ENCODE assay signal across 9 mouse cellular contexts in the genomic region with DNA sequence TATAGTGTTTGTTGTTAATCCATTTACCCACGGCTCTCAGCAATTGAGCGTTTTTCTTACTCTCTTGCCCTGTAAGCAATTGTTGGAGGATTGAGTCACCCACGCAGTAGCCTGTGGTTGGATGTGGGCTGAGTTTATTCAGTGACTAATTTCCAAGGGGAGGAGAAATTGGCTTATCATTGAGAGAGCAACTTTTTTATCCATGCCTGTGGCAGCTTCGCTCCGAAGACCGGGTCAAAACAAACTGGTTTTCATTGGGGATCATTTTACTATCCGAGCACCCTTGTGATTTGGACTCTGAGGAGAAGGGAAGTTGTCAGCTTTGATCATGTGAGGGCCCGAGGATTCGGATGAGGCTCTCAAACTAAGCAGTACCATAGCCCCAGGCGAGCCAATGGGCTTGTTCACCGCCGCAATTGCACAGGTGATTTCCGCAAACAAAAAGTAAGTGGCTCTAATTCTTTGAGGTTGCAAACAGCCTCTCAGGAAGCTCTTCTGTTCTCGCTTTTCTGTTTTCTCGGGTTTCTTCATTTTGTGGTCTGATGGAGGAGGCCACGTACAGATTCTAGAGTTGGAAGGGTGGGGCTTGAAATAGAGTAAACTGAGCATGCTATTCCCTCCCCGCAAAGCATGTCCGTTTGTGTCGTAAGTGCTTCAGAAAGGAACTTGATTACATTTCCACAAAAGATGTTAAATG.
DNase-seq lines count a peak whose midpoint lies in the region; ATAC-seq lines count a peak whose summit lies in the region.
"Had no signal": no experiment of that assay in that cellular context is flagged by ENCODE, and none has a peak within 500 bp of the region (broad histone marks: within the 10 kb centered on the region; RNA-seq: fewer than 3 reads in every experiment).

No protein-coding gene starts in this region.

- no peaks in the 10 kb centered on the region for H3K9me3 ChIP-seq in forebrain, embryonic 10.5 days
- H3K9me3 ChIP-seq in forebrain, embryonic 11.5 days (ENCODE audit: control insufficient read depth, low read length), result no peaks in the 10 kb centered on the region

- no peak for DNase-seq in forebrain, embryonic 10.5 days (ENCODE audit: extremely low spot score, low spot score)
- no peak for DNase-seq in forebrain, embryonic 11.5 days (ENCODE audit: low spot score)
- DNase-seq in NIH3T3 (ENCODE audit: low read depth), result peak; percentile 73
- peak; percentile 51 for DNase-seq in kidney, adult 11 months
- DNase-seq in lung, postnatal 10 days, result peak; percentile 11
- DNase-seq in thymus, postnatal 4 days, result no peak
- no peak for DNase-seq in gastrocnemius, adult 18-20 months (ENCODE audit: low spot score)
- DNase-seq in gastrocnemius, postnatal 25 days, result no peak
- DNase-seq: right cerebral cortex, postnatal 25 days had no signal

- no peaks in the 10 kb centered on the region for H3K36me3 ChIP-seq in forebrain, embryonic 10.5 days (replicated peaks)
- H3K36me3 ChIP-seq in forebrain, embryonic 11.5 days (ENCODE audit: control insufficient read depth, insufficient read depth, low read length), result no peaks in the 10 kb centered on the region

- 70% methylated on average over 19 of the region's 19 CpGs for WGBS in forebrain, embryonic 10.5 days
- WGBS in forebrain, embryonic 11.5 days, result 79% methylated on average over 19 of the region's 19 CpGs

- no peak for ATAC-seq in forebrain, embryonic 11.5 days (replicated peaks; ENCODE audit: low FRiP score)

- peak overlapping the region; percentile 71; the same call in 1 of the 2 replicates for H3K27ac ChIP-seq in forebrain, embryonic 10.5 days
- no peak overlapping the region for H3K27ac ChIP-seq in forebrain, embryonic 11.5 days (ENCODE audit: low read depth, low read length)

- no peak overlapping the region for H3K4me3 ChIP-seq in forebrain, embryonic 10.5 days
- H3K4me3 ChIP-seq in forebrain, embryonic 11.5 days (ENCODE audit: low read depth, low read length), result no peak overlapping the region

- no peak overlapping the region for H3K4me2 ChIP-seq in forebrain, embryonic 11.5 days (ENCODE audit: low read depth, low read length, severe bottlenecking)

- H3K27me3 ChIP-seq in forebrain, embryonic 10.5 days (ENCODE audit: poor library complexity, severe bottlenecking), result no peaks in the 10 kb centered on the region
- H3K27me3 ChIP-seq in forebrain, embryonic 11.5 days (ENCODE audit: control insufficient read depth, insufficient read depth, low read length), result no peaks in the 10 kb centered on the region

- H3K9ac ChIP-seq in forebrain, embryonic 11.5 days (ENCODE audit: low read length), result no peak overlapping the region

- peaks cover 27% of the 10 kb centered on the region for H3K4me1 ChIP-seq in forebrain, embryonic 10.5 days
- H3K4me1 ChIP-seq in forebrain, embryonic 11.5 days (replicated peaks; ENCODE audit: control insufficient read depth, insufficient read depth, low read length), result 0 out of 2 replicates have a peak, but pooled peaks cover 2% of the 10 kb centered on the region

Comparison
In these comparisons a context has a peak if more than half of its experiments do, and no peak if none do; other contexts are left out.
1. DNase-seq: peak in NIH3T3 (single experiment), kidney, adult 11 months (single experiment) and lung, postnatal 10 days (single experiment); none in forebrain, embryonic 10.5 days (single experiment), forebrain, embryonic 11.5 days (single experiment), thymus, postnatal 4 days (single experiment), gastrocnemius, adult 18-20 months (single experiment) and gastrocnemius, postnatal 25 days (single experiment).